Mouse (Mus musculus): ENCODE data around the gene Serhl. TPM values are rescaled to one million over a fixed set of nuclear protein-coding genes. Genes with fewer than 3 reads are reported as not detected.
"Not testable (repeated sequence)": the region's sequence is repeated elsewhere in the genome, so short reads cannot be mapped to it uniquely, and the experiment has no call there.

The Serhl gene
- polyA plus RNA-seq, 1 experiment = 16.4 TPM

- Histone ChIP-seq H3K27ac (ENCODE audit: insufficient read depth, low read length) (no peak overlapping the region), H3K4me3 (ENCODE audit: insufficient read depth, low read length) (no peak overlapping the region), H3K4me1 (ENCODE audit: control insufficient read depth, insufficient read depth, low read length) (peaks cover 2% of the 10 kb centered on the region; the same call in 1 of the 2 replicates)
- no peak for TF ChIP-seq POLR2A (IDR thresholded peaks at IDR 0.05; ENCODE audit: extremely low read depth, insufficient read depth, low read length)
- TF ChIP-seq CTCF (IDR thresholded peaks at IDR 0.05; ENCODE audit: extremely low read depth, insufficient read depth, low read length) = no peak
These were observed 25.8 kb downstream of the Serhl start for GRCm38 (mm10) chr15:83115071-83115470.

- Histone ChIP-seq H3K27ac (ENCODE audit: insufficient read depth, low read length) (no peak overlapping the region), H3K4me1 (ENCODE audit: control insufficient read depth, insufficient read depth, low read length) (peaks cover 2% of the 10 kb centered on the region; the same call in 1 of the 2 replicates), H3K4me3 (ENCODE audit: insufficient read depth, low read length) (no peak overlapping the region)
- TF ChIP-seq POLR2A (IDR thresholded peaks at IDR 0.05; ENCODE audit: extremely low read depth, insufficient read depth, low read length) (no peak), CTCF (IDR thresholded peaks at IDR 0.05; ENCODE audit: extremely low read depth, insufficient read depth, low read length) (peak; percentile 55)
These were observed 29.1 kb downstream of the Serhl start for GRCm38 (mm10) chr15:83118360-83118759.

DNA sequence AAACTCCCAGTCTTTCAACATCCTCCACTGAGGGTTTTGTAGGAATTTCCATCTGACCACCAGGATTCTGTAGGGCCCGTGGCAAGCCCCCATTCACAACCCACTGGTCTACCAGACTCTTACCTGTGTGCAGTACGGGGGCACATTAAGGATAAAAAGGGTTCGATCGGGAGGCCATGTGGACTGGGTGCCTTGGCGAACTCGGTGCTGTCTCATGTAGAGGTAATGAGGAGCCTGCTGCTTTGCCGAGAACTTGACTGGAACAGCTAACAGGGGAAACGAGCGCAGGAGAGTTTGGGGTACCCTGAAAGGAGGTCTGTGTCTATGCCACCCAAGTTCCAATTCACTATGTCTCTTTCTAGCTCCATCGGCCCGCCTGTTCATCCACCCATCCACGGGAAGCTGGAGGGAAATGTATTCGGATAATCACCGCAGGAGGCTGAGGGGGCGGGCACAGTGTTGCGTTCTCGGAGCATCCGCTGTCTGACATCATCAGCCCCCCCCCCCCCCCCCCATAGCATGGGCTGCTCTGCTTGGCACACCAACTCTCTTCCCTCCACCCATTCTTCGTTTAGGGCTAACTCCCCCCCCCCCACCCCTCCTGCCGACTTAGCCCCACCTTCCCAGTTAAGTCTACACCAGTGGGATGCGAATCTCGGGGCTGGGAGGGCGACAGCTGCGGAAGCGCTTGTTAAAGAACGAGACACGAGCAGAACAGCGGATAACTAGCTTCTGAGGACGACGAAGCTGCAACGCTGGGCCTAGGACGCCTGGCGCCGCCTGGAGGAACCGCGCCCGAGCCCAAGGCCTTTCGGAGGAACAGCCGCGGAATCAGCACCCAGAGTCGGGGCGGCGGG, 32.6 kb downstream of the Serhl start:
- Histone ChIP-seq H3K4me3 (ENCODE audit: insufficient read depth, low read length) (peak overlapping the region; percentile 86), H3K4me1 (ENCODE audit: control insufficient read depth, insufficient read depth, low read length) (peaks cover 2% of the 10 kb centered on the region; the same call in 1 of the 2 replicates), H3K27ac (ENCODE audit: insufficient read depth, low read length) (peak overlapping the region; percentile 18; the same call in 1 of the 2 replicates)
- no peak for TF ChIP-seq POLR2A (IDR thresholded peaks at IDR 0.05; ENCODE audit: extremely low read depth, insufficient read depth, low read length)
- TF ChIP-seq CTCF (IDR thresholded peaks at IDR 0.05; ENCODE audit: extremely low read depth, insufficient read depth, low read length) = no peak

DNA sequence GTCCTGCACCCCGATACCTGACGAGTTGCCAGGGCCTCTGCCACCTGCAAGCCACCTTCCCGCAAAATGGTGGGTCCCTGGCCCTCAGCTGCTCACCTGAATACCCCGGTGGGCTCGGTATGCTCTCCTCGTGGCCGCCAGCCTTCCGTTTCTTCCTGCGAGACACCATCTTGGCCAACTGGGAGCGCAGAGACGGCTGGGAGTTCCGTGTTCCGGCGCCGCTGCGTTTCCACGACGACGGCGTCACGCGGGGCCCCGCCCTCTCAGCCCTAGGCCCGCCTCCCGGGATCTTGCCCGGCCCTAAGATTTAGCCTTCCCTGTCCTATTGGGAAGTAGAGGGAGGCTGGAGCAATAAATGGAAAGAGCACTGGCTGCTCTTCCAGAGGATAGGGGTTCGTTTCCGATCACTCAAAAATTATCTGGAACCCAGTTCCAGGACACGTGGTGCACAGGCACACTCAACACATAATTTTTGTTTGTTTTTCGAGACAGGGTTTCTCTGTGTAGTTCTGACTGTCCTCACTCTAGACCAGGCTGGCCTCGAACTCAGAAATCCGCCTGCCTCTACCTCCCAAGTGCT, 33.4 kb downstream of the Serhl start, which contains the start of gene Rrp7a:
Gene Rrp7a, minus strand, starts transcription at position 236 of the 580 bp plus-strand sequence.
- H3K4me3 ChIP-seq (ENCODE audit: insufficient read depth, low read length) = peak within 1 kb of the TSS; percentile 86
- H3K27ac ChIP-seq (ENCODE audit: insufficient read depth, low read length) = peak within 1 kb of the TSS; percentile 18; the same call in 1 of the 2 replicates

DNA sequence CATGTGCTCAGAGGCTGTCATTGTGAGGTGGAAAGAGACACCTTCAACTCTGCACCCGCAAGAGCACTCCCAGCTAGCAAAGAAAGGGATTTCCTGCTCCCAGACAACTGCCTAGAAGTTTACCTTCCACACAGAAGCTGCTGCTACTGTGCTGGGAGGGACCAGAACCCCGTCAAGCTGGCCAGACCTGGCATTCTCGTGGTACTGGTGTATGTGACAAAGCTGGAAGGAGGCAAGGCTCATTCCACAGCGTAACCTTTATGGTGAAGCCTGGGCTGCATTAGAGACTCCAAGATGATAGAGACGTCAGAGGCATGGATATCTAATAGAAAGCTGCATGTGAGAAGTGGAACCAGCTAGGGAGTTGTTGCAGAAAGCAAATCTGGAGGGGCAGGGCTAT, 35.3 kb downstream of the Serhl start:
- Histone ChIP-seq H3K27ac (ENCODE audit: insufficient read depth, low read length) (no peak overlapping the region), H3K4me1 (ENCODE audit: control insufficient read depth, insufficient read depth, low read length) (peaks cover 2% of the 10 kb centered on the region; the same call in 1 of the 2 replicates), H3K4me3 (ENCODE audit: insufficient read depth, low read length) (no peak overlapping the region)
- TF ChIP-seq POLR2A (IDR thresholded peaks at IDR 0.05; ENCODE audit: extremely low read depth, insufficient read depth, low read length) (no peak), CTCF (IDR thresholded peaks at IDR 0.05; ENCODE audit: extremely low read depth, insufficient read depth, low read length) (no peak)

More for the DNA sequence above, 33.4 kb downstream of the Serhl start, which contains the start of gene Rrp7a:
- TF ChIP-seq CTCF (IDR thresholded peaks at IDR 0.05; ENCODE audit: extremely low read depth, insufficient read depth, low read length) (no peak), POLR2A (IDR thresholded peaks at IDR 0.05; ENCODE audit: extremely low read depth, insufficient read depth, low read length) (peak; percentile 77)
- peaks cover 2% of the 10 kb centered on the region; the same call in 1 of the 2 replicates for H3K4me1 ChIP-seq (ENCODE audit: control insufficient read depth, insufficient read depth, low read length)

- TF ChIP-seq POLR2A (IDR thresholded peaks at IDR 0.05; ENCODE audit: extremely low read depth, insufficient read depth, low read length) = no peak
- TF ChIP-seq CTCF (IDR thresholded peaks at IDR 0.05; ENCODE audit: extremely low read depth, insufficient read depth, low read length) = no peak
- Histone ChIP-seq H3K4me3 (ENCODE audit: insufficient read depth, low read length) (no peak overlapping the region), H3K27ac (ENCODE audit: insufficient read depth, low read length) (no peak overlapping the region), H3K4me1 (ENCODE audit: control insufficient read depth, insufficient read depth, low read length) (no peaks in the 10 kb centered on the region)
These were observed 37.3 kb downstream of the Serhl start for GRCm38 (mm10) chr15:83126582-83126981.

DNA sequence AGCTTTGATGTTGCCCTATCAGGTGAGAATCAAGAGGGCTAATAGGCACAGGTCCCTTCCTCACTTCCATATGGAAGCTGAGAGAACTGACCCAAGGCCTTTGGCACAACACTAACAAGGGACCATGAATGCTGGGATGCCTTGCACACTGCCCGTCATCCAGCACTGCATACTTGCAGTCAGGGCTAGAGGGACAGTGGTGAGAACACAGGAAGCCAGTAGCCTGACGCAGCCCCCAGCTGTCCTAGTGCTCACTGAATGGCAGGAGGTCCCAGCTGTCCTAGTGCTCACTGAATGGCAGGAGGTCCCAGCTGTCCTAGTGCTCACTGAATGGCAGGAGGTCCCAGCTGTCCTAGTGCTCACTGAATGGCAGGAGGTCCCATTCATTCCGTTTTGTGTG, 37.7 kb downstream of the Serhl start:
- not testable (repeated sequence) for H3K27ac ChIP-seq (ENCODE audit: insufficient read depth, low read length); H3K4me1 ChIP-seq (ENCODE audit: control insufficient read depth, insufficient read depth, low read length); H3K4me3 ChIP-seq (ENCODE audit: insufficient read depth, low read length)

DNA sequence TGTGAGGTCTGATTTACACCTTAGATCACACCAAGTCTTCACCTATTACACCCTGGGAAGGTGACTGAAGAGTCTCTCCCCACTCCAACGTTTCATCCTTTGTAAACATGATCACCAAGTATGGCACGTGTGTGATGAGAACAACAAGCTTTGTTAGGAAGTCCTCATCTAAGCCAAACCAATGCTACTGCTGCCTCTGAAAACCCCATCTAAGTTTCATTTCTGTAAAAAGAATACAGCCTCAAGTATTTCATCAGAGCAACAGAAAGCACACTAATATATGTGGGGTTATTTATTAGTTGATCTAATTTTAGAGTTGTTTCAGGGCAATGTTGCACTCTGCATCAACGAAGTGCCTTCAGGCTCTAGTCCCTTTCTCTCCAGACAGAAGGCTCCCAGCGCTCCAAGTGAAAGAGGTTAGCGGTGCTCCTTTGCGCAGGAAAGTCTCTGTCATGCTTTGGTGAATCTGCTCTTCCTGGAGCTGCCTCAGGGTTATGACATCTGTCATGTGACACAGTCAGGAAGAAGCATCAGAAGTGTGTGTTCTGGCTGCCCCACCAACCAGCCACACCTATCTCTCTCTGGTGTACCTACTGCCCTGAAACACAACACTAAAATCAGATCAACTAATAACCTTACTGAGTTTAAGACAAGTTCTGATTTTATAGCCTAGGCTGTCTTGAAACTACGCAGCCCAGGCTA, 40.4 kb downstream of the Serhl start:
- Histone ChIP-seq H3K4me3 (ENCODE audit: insufficient read depth, low read length) (no peak overlapping the region), H3K27ac (ENCODE audit: insufficient read depth, low read length) (no peak overlapping the region), H3K4me1 (ENCODE audit: control insufficient read depth, insufficient read depth, low read length) (no peaks in the 10 kb centered on the region)
- no peak for TF ChIP-seq POLR2A (IDR thresholded peaks at IDR 0.05; ENCODE audit: extremely low read depth, insufficient read depth, low read length)

DNA sequence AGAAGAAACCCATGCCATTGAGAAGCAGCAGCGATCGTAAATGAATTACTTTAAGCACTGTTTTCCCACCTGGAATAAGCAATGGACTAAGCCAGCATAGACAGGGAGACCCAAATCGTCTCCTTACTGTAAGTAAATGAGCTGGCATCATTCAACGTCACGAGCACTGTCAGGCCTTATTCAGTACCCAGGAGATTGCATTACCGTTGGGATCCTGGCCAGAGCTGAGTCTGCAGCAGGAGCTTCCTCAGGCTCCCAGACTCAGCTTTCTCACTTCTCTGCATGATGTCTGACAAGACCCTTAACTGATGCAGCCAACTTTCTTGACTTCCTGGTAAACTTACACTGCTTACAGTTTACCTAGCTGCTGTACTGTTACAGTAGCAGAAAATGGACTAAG, 45.4 kb downstream of the Serhl start:
- no peak for TF ChIP-seq POLR2A (IDR thresholded peaks at IDR 0.05; ENCODE audit: extremely low read depth, insufficient read depth, low read length)
- no peak for TF ChIP-seq CTCF (IDR thresholded peaks at IDR 0.05; ENCODE audit: extremely low read depth, insufficient read depth, low read length)
- H3K4me1 ChIP-seq (ENCODE audit: control insufficient read depth, insufficient read depth, low read length) = 0 out of 2 replicates have a peak, but pooled peaks cover 2% of the 10 kb centered on the region
- no peak overlapping the region for H3K4me3 ChIP-seq (ENCODE audit: insufficient read depth, low read length)
- H3K27ac ChIP-seq (ENCODE audit: insufficient read depth, low read length) = no peak overlapping the region

Data from cortical plate, adult 2 months (tissue).